Mouse (Mus musculus): ENCODE measurements around the gene Tbp. TPM values are rescaled to one million over a fixed set of nuclear protein-coding genes. Genes with fewer than 3 reads are reported as not detected.

The Tbp gene
- 10 to 100 TPM; 25.6 to 30.0 TPM for total RNA-seq (2021)

DNA sequence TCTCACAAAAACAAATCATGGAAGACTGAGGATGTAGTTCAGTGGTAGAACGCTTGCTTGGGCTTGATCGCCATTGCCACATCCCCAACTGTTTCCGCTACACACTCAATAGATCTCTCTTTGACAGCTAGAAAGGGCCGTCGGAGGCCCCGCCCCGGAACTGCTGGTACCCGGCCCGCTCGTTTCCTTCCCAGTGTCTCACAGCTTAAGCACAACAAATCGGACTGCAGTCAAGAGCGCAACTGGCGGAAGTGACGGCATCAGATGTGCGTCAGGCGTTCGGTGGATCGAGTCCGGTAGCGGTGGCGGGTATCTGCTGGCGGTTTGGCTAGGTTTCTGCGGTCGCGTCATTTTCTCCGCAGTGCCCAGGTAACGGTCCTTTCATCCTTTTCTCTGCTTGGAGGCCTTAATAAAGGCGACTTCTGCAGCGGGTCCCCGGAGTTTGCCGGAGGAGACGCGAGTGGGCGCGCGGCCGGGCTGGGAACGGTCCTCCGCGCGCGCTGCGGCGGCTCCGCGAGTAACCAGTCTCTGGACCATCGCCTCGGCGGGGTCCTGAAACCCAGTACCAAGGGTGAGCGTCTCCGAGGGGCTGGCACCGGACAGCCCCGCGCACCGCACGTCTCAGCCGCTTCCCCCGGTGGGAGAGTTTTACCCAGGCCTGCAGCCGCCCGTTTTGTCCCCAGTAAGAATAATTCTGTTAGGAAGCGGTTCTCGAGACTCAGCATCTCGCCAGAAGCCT is at the start of gene Tbp, which contains the start of gene Psmb1:
Tbp (plus strand) TSS at position 233 of the 739 bp plus-strand sequence.
Psmb1 (minus strand) TSS at position 96 of the 739 bp plus-strand sequence.
- intact Hi-C loops (cut with DNase I): no loop called here

DNA sequence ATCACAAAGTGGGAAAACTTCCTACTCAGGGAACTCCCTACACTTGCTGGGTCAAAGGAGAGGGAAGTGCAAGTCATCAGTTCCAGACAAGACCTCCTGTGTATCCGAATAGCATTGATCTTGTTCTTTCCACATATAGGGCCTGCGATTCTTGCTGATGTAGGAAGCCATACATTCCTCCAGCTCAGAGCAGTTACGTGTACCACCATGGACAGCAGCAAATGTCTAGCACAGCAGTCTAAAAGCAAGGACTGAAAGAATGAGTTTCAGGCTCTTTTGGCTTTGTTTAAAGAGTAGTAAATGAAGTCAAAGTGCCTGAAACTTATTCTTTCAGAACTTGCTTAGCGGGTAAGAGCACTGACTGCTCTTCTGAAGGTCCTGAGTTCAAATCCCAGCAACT is 44.5 kb upstream of the Tbp start:
- intact Hi-C loops (cut with DNase I): no loop called here
- DNase-seq (ENCODE audit: extremely low spot score in 1 of 2, low spot score in 2 of 2): no peak

More for the DNA sequence above, at the start of gene Tbp, which contains the start of gene Psmb1:
- peak; percentile 97 to 98 for DNase-seq (ENCODE audit: extremely low spot score in 1 of 2, low spot score in 2 of 2)

DNA sequence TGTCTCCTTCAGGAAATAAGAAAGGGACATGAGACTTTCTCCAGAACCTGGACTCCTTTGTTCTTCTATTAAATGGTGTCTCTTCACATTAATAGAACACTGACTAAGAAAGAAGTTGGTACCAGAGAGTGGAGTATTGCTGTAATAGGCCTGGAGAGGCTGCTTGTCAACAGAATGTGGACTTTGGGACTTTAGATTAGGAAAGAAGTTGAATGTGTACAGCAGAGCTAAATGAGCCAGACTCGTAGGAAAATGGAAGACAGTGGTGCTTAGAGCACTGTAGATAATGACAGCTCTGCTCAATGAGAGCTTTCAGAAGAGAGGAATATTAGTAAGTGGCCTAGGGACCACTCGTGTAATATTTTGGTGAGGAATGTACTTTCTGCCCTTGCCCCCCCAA is 43.1 kb upstream of the Tbp start:
- intact Hi-C loops (cut with DNase I): no loop called here
- DNase-seq (ENCODE audit: extremely low spot score in 1 of 2, low spot score in 2 of 2): no peak

DNA sequence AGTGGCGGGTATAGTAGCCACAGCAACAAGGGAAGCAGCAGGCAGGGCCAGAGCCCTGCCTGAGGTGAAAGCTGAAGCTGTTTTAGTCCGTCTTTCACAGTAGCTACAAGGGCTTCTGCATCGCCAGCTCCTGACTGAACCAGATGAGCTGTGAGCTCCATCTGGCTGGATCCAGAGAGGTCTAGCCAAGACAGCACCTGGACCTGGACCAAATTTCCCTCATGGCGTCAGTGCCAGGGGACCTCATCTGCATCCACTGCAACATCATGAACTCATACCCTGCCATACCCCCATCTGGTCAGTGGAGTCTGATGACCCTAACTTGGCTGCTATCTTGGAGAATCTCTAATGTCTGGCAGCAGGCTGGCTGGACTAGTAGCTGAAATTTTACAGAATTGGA is 39.9 kb upstream of the Tbp start:
- no peak for DNase-seq (ENCODE audit: extremely low spot score in 1 of 2, low spot score in 2 of 2)
- intact Hi-C loops (cut with DNase I): loop anchor here (5.0 kb wide), 1 partner anchor 37 kb away; no protein-coding TSS in a partner anchor

DNA sequence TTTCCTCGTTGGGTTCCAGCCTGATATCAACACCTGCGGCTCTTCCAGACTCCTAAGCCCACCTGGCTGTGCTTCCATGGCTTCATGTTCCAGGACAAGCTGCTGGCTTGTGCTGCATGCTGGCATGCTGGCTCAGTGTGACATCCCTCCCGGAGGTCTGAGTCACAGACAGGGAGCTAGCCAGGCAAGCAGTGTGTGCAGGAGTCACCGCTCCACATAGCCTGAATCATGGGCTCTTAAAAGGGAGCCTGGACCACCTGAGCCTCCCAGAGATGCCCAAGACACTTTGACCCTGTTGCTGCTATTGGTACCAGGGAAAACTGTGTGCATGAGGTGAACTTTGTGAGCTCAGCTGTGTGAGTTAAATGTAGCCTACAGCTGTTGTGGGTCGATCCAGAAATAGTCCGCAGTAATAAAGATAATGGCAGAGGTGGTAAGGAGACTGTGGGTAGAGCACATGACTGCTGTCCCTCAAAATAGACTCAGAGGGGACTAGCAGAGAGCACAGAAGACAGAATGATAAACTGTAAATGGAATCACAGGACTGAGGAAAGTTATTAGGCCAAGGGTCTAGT is 37.7 kb upstream of the Tbp start:
- intact Hi-C loops (cut with DNase I): loop anchor here (5.0 kb wide), 1 partner anchor 40 kb away; no protein-coding TSS in a partner anchor
- no peak for DNase-seq (ENCODE audit: extremely low spot score in 1 of 2, low spot score in 2 of 2)

DNA sequence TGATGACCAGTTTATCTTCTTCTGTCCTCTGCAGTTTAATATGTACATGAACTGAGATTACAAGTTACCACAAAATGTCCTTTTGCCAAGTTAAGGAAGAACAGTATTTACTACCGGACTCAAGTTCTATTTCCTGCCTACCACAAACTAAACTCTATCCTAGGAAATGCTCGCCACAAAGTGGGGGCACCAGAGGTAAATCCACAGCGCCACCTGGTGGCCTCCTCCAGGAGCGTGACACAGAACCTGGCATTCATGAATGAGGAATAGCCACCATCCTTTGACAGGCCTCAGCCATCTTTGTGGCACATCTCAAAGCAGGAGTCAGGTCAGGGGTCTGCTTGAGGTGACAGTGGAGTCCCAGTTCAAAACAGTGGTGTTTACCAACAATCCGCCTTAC is 32.0 kb upstream of the Tbp start:
- intact Hi-C loops (cut with DNase I): loop anchor here (2.0 to 5.0 kb wide), 2 partner anchors 70 to 403 kb away; partner anchors contain the start of gene Fam120b
- peak; percentile 43 to 74 for DNase-seq (ENCODE audit: extremely low spot score in 1 of 2, low spot score in 2 of 2)

DNA sequence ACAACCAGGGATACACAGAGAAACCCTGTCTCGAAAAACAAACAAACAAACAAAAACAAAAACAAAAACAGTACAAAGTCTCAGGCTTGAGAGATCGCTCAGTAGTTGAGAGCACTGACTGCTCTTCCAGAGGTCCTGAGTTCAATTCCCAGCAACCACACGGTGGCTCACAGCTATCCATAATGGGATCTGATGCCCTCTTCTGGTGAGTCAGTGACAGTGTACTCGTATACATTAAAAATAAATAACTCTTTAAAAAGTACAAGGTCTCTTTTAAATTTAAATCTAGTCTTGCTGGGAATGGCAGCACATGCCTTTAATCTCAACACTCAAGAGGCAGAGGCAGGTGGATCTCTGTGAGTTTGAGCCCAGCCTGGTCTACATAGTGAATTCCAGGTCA is 27.0 kb upstream of the Tbp start:
- DNase-seq (ENCODE audit: extremely low spot score in 1 of 2, low spot score in 2 of 2): no peak
- intact Hi-C loops (cut with DNase I): no loop called here

DNA sequence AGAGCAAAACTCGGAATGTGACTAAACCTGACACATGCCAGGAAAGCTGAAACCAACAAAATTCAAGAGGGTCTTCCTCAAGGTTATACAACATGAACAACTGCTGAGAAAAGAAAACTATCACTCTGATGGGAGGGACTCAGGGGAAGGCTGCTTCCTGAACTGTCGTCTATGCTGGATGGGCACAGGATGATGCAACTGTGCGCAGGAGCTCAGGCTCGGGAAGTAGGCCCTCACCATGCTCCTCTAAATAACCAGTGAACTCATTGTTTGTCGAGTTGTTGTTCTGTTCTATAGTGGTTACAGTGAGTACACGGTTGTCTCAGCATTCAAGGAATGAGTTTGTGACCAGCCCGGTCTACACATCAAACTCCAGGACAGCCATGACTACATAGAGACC is 9.1 kb upstream of the Tbp start:
- intact Hi-C loops (cut with DNase I): no loop called here
- no peak for DNase-seq (ENCODE audit: extremely low spot score in 1 of 2, low spot score in 2 of 2)

DNA sequence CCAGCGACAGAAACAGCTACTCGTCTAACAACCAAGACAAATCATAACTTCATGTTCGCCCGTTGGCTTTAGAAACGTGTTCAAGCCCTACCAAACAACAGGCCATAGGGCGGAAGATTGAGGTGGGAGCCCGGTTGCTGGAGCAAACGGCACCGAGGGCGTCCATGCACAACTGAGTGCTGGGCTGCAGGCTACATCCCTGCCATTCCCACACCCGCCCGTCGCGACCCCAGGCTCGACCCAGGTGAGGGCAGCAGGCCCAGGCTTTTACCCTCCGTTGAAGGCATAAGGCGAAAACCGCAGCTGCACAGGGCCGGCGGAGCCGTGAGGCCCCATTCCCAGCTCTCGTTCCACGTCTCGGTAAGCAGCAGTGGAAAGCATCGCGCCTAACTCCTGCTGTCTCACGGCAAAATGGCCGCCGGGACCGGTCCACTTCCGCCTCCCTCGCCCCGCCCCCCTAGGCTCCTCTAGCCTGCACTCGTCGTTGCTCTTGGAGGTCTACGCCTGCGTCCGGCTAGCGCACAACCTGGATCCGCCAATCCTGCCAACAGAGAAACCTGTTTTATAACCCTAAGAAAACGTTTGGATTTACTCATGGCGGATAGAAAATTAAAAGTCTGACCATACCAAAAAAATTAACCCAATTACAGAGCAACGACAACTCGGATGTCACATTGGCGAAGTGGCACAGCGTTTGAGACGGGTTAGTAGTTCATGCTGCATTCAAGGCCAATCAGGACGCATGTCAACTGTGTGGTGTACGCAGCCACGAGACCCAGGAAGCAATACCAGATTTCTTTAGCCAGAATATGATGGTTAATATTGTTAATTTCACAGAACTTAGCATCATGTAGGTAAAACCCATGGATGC is 1.6 kb upstream of the Tbp start:
- DNase-seq (ENCODE audit: extremely low spot score in 1 of 2, low spot score in 2 of 2): peak; percentile 92 to 97
- intact Hi-C loops (cut with DNase I): no loop called here

DNA sequence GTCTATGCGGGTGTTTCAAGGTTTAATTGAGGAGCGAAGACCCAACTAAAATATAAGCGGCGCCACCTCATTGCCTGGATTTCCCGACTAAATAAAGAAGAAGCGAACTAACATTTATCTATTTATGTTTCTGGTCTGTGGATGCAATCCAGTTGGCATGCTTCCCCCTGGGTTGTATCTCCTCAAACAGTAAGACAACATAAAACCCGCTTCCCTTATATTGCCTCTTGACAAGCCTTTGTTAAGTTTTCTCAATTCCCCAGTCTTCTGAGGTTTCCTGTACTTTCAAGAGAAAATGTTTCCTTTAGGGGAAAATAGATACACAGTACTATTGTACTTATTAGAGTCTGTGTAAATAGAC is 955 bp upstream of the Tbp start:
- intact Hi-C loops (cut with DNase I): no loop called here
- peak; percentile 10 to 22 for DNase-seq (ENCODE audit: extremely low spot score in 1 of 2, low spot score in 2 of 2)

DNA sequence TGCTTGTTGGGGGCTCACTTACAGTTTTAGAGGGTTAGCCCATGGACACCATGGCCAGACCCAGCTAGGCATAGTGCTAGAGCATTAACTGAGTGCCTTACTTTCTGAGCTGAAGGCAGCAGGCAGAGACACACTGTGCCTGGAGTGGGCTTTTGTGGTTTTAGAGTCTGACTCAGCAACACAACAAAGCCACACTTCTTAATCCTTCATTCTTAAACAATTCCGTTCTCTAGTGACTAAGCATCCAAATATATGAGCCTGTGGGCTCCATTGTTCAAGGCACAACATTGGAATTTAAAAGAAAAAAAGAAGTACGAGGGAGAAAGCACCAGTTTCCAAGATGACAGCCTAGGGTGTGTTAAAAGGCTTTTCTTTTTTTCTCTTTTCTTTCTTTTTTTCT is 11.0 kb downstream of the Tbp start:
- intact Hi-C loops (cut with DNase I): no loop called here
- DNase-seq (ENCODE audit: extremely low spot score in 1 of 2, low spot score in 2 of 2): no peak

DNA sequence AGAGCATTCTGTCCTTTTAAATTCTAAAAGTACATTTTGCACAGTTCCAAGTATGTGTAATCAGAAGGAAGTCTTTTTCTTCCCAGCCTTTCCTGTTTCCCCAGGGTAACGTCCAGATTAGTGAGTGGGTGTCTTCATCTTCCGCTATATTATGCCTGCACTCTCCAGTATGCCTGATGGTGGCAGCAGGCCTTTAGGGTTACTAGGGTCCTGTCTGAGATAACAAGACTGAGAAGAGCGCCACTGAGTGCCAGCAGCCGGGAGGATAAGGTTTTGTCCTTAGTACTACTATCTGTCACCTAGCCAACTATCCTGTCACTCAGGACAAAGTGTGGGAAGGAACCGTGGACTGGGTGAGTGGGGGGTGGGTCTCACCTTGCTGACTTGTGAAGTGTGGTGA is 18.1 kb downstream of the Tbp start:
- no peak for DNase-seq (ENCODE audit: extremely low spot score in 1 of 2, low spot score in 2 of 2)
- intact Hi-C loops (cut with DNase I): no loop called here

DNA sequence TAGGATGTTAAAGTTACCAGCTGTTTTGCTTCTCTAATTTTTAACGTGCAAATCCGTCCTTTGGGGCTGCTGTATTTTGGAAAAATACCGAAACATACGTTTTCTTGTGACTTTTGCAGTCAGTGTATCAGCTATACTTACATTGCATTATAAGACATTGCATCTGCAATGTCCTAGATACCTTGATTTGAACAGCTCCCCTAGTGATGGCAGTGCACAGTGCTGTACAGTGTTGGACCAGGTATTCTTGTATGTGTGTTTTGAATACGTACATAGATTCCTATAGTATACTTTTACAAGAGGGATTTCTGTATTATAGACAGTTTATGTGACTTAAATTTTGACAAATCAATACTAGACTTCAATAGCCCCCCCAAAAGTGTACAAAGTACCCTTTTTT is 18.5 kb downstream of the Tbp start:
- intact Hi-C loops (cut with DNase I): no loop called here
- no peak for DNase-seq (ENCODE audit: extremely low spot score in 1 of 2, low spot score in 2 of 2)

DNA sequence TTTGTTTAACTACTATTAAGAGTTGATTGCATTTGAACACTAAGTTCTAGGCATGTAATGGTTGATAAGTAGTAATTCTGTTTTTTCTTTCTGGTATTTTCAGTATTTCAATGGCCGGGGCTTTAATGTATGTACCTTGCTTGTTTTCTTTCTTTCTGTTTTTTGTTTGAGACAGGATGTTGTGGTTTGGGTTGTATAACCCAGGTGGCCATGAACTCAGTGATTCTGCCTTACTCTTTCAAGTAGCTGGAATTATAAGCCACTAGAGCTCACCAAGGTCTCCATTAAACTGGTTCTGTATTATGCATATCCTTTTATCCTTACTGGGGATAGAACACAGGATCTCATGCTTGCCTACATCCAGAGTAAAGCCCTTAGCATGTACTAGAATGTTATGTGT is 19.1 kb downstream of the Tbp start:
- DNase-seq (ENCODE audit: extremely low spot score in 1 of 2, low spot score in 2 of 2): no peak
- intact Hi-C loops (cut with DNase I): no loop called here

DNA sequence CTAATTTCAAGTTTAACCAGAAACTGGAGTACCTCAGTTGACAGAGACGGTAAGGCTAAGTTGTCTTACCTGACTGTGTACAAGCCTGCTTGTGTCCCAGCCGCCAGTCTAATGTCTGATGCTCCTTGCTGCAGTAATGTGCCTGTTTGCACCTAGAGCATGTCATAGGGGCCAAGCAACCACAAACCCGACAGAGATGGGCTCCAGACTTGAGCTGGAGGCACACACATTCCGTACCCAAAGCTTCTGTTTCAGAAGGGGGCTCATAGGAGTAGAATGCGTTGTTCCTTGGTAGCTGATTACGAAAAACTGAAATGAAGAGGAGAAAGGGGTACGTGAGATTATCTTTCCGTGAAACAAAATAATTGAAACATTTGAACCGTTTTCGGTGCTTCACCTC is 26.6 kb downstream of the Tbp start:
- DNase-seq (ENCODE audit: extremely low spot score in 1 of 2, low spot score in 2 of 2): peak in 1 of 2 experiments; percentile 6
- intact Hi-C loops (cut with DNase I): loop anchor here (5.0 kb wide), 1 partner anchor 196 kb away; no protein-coding TSS in a partner anchor

DNA sequence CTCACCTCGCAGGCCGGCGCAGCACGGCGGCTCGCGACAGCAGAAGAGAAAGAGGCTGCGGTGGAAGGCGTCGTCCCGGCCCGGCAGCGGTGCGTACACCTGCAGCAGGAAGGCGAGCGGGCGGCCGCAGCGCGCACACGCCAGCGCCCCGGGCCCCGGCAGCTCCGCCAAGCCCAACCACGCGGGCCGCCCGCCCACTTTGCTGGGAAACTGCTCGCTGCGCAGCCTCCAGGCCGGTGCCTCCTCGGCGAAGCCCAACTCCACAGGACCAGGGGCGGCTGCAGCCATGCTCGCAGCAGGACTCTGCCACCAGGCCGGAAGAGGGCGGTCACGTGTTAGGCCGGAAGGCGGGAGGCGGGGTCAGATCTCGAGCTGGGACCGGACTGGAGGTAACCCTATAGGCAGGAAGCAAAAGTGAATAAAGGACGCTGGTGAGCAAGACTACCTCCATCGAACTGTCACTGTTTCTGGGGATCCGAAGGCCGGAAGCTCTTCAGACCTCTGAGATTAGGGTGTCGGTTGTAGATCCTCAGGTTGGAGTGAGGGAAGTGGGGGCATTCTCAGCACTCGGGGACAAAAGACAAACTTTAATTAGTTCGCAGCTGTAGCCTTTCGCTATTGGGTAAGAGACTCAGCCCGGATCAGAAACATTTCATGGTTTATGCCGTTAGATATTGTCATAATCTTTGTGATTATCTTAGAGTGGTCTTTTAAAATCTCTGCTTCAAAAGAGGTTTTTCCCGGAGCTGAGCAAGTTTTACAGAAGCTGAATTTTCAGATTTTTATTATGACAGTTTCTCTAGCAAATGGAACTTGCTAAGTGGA is 27.5 kb downstream of the Tbp start, which contains the start of gene Pdcd2:
Pdcd2 (minus strand) TSS at position 316 of the 825 bp plus-strand sequence.
- intact Hi-C loops (cut with DNase I): loop anchor here (5.0 kb wide), 1 partner anchor 195 kb away; no protein-coding TSS in a partner anchor
- DNase-seq (ENCODE audit: extremely low spot score in 1 of 2, low spot score in 2 of 2): peak; percentile 87 to 97

DNA sequence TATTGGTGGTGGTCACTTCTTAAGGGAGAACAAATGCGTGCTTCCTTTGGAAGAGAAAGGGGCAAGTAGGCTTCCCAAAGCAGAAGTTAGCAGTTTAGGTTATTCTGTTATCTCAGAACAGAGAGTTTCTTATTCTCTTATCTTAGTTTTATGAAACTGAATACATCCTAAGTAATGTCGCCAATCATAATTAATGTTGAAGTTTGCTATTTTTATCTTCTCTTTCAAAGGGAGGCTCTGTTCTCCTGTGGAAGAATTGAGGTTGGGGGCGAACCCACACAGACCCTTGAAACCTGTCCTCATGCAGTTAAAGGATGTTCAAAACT is 28.1 kb downstream of the Tbp start:
- intact Hi-C loops (cut with DNase I): loop anchor here (2.0 to 5.0 kb wide), 2 partner anchors 35 to 195 kb away; no protein-coding TSS in a partner anchor
- no peak for DNase-seq (ENCODE audit: extremely low spot score in 1 of 2, low spot score in 2 of 2)

DNA sequence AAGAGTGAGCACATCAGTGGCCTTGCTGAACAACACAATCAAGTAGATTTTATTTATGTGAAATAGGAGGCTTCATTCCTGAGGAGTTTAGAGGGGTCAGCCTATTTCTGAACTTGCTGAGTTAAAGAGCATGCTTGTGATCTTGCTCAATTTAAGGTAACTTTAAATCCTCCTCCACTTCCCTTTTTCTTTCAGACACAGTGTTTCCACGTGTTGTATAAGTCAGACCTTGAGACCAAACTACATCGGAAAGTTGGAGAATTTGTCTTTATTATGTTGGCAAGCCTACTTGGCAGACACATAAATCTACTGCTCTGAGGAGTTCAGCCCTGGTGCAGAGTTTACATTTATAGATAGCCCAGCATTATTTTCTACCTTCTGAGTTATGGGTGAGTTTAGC is 29.2 kb downstream of the Tbp start:
- no peak for DNase-seq (ENCODE audit: extremely low spot score in 1 of 2, low spot score in 2 of 2)
- intact Hi-C loops (cut with DNase I): loop anchor here (2.0 to 5.0 kb wide), 2 partner anchors 34 to 193 kb away; no protein-coding TSS in a partner anchor
